Mouse (Mus musculus): ENCODE results near the gene D430041D05Rik.
"Not testable (repeated sequence)": the region's sequence is repeated elsewhere in the genome, so short reads cannot be mapped to it uniquely, and the experiment has no call there.

The D430041D05Rik gene

DNA sequence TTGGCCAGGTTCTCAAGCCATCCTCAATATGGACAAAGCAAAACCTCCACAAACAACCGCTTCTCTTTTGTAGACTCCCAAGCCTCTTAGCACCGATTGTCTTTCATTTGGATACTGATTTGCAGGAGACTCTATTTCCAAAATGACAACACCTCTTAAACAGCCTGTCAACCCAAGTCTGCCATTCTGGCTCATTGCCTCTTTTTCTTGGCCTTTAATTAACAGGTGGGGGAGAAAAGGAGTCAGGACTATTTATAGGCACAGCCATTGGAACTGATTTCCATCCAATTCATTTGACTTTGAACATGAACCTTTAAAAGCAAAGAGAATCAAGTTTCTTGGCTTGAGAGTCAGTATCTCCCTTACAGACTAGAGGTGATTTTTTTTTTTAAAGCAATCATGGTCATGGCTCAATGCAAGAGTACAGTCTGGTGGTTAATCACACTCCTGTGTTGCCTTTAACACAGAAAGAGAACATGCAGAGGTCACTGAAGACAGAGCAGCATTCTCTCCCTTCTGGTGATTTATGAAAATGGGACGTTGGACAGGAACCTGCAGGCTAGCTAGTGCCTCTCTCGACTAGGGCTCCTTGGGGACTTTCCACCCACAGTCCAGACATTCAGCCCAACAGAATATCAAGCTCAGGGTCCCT, 262.8 kb downstream of the D430041D05Rik start:
- no peak for DNase-seq

DNA sequence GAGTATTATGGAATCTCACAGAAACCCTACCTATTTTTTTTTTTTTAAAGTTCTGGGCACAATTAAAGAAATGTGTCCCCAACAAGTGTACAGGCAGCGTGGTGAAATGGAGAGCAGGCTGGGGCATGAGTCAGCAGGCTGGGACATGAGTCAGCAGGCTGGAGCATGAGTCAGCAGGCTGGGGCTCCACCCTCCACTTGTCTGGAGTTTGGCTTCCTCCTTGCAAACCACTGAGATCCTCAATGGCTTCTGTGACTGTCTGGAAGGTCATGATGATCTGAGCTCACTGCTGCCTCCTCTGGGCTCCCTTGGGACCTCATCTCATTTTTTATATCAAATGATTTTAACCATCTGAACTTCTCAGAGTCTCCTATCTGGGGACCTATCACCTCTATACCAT, 264.8 kb downstream of the D430041D05Rik start:
- DNase-seq: peak; percentile 33

DNA sequence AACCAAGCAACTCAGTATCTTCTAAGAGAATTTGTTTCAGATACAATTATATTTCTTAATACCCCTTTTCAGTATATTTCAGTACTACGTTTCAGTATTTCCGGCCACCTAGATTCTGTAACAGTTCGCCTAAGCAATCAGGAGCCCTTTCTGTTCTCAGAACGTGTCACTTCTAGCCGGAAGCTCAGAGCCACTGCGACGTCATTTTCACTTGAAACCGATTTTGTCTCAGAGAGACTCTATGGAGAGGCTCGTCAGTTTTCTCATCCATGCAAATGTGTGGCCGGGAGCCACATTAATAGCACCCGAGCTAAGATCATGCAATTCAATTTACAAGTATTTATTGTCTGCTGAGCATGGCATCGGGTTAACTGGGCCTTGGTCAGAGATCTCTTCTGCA, 266.8 kb downstream of the D430041D05Rik start:
- no peak for DNase-seq

DNA sequence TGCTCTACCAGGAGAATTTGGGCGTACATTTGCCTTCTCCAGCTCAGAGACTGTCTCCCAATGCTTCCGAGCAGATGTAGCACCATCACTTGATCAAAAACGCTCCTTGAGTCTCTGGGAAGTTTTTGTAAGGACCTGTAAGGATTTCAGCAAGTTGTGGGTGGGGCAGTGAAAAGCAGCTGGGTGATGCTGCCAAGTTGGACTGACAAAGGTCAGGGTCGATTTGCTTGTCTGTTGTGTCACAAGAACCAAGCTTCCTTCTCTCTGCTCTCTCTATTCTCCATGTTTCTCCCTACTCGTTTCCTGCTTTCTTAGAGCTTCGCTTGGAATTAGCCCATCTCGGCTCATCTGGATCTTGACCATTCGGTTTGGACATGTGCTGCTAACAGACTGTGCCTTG, 268.7 kb downstream of the D430041D05Rik start:
- no peak for DNase-seq

DNA sequence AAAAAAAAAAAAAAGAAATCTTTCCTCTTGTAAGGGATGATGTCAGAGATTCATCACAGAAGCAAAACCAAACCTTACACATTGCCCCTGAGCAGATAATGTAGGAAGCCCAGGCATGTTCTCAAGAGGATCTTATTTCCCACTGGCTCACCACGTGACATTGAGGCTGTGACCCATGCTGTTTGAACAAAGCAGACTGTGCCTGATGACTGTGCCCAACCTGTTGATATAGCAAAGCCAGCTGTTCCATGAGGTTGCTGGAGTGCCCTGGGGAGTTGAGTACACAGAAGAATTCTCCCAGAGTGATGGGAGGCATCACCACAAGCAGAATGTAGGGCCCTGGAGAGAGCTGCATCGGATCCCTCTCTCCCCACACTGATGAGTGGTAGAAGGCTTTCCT, 274.9 kb downstream of the D430041D05Rik start:
- DNase-seq: no peak

DNA sequence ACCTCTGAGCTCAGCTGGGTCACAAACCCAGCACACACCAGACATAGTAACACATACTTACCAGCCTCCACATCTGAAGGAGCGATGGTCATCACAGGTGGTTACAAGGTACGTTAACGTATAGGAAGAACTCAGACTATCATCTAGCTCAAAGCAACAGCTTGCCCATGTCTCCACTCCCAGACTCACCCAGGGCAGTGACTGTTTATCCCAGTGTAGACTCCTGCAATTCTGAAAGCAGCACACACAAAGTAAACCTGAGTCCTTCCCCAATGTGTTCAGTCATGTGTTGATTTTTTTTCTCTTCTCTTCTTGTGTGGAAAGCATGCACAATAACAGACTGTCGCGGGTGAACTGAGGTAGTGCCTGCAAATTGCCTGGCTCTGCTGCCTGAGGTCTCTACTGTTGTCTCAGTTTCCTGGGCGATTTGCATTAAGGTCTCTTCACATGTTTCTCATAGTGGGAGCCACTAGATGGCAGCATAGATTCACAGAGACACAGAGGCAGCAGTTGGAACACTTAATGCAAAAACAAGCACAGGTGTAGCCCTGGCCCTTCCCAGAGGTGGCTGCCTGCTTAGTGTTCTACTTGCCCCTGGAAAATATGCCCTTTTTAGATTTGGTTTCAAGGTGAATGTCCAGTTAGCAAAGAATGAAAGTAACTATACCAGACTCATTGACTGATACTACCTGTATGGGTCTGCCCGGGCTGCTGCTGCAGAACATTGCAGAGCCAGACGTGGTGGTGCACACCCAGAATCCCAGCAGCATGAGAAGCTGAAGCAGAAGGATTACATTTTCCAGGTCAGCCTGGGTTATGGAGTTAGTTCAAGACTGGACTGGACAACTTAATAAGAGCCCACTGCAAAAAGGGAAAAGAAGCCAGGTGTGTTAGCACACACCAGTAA, 276.4 kb downstream of the D430041D05Rik start:
- DNase-seq: peak; percentile 46

DNA sequence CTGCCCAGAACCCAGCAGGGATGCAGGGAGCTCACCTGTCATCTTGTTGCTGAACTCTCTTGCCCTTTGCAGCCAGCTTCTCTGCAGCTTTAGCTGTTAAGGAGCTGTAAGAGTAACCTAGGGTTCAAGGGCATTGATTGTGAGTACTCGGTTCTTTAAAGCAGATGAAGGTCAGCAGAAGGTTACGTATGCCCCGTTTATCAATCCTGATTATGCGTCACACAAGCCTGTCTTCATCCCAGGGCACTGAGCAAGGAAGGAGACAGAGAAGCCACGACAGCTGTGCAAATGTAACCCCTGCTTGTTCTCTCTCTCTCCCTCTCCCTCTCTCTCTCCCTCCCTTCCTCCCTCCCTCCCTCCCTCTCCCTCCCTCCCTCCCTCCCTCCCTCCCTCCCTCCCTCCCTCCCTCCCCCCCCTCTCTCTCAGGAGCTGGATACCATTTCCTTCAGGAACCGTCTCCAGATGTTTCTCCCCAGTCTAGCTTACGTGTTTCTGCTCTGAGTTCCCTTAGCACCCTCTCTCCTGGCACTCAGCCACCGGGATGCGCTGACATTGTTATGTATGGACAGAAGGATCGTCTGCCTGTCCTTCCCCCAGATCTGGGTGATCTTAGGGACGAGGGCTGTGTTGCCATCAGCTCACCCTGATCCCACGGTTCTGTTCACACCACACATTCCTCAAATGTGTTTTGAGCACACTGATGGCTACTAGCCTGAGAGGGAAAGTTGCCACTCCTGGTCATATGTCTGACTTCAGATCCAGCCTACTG, 277.6 kb downstream of the D430041D05Rik start:
- DNase-seq: no peak

DNA sequence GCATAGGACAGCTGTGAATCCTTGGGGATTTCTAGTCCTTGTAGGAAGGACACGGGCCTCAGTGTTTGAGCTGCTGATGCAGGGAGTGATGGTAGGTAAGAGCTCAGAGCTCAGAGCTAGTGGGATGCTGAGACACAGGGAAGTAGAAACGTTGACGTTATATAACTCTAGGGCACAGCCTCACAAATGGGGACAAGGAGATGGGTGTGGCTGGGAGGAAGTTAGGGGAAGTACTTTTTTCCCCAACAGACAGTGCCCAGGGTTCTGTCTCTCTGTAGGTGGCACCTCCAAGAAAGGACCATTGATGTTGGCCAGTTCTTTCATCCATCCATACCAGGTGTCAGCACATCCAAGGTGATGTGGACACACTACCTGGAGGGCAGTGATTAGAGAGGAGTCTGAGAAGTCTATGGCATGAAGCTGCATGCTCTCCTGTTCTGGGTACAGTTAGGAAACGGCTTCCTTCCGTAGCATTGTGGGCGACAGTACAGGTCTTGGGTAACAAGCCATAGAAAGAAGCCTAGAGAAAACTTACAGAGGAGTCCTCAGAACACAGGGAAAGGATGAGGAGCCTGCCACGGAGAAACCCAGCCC, 278.4 kb downstream of the D430041D05Rik start:
- DNase-seq: no peak

DNA sequence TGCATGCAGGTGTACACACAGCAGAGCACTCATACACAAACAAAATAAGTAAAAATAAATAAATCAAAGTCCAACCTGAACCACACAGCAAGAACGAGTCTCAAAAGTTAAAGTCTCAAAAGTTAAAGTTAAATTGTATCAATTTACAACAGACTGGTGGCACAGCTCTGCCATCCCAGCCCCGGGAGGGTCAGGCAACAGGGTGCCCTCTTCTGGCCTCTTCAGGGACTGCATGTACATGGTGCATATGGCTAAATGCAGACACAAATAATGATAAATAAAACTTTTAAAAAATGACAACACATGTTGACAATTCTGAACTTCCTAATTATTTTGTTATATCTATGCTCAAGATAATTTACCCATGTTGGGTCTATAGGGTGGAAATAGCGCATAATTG, 279.8 kb downstream of the D430041D05Rik start:
- no peak for DNase-seq

DNA sequence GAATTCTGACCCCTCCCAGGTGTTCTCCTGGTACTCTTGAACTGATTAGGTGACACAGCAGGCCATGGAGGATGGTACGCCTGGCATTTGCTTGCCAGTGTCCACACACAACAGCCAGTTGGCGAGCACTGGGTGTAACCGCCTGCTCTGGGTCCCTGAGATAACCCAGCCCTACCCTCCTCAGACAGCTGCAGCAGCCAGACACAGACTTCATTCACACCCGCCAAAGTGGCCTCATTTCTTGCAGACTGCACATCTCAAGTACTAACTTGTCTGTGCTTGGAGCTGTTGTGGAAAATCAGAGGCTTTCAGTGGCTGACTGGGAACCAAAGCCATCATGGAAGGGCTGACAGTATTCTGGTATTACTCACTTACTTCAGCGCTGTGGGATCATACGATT, 280.6 kb downstream of the D430041D05Rik start:
- no peak for DNase-seq

DNA sequence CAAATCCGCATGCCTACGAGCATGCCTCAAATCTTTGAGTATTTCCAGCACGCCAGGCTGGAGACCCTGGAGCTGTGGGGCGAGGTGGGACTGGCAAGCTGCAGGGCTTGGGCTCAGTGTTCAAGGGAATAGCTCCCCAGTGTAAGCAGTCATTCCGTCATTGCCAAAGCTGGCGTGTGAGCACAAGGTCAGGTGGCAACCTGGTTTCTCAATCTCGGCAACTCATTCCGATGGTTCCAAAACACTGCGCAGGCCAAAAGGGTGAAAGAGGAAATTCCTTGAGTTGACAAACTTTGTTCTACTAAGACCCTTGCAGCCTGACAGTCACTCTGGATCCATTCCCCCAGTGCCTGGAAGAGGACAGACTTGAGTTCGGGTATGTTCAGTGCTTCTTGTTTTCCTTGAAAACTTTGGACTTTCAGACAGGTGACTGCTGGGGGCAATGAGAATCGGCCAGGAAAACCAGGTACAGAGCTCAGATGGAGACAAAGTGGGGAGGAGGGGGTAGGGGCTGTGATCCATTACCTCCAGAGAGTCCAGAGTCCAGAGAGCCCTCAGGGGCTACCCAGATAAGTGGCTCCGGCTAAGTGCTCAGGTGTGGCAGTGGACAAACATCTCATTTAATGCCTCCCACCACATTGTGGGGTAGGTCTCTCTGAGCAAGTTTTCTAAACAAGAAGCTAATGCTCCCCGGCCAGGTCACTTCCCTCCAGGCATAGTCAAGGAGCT, 281.8 kb downstream of the D430041D05Rik start:
- no peak for DNase-seq

DNA sequence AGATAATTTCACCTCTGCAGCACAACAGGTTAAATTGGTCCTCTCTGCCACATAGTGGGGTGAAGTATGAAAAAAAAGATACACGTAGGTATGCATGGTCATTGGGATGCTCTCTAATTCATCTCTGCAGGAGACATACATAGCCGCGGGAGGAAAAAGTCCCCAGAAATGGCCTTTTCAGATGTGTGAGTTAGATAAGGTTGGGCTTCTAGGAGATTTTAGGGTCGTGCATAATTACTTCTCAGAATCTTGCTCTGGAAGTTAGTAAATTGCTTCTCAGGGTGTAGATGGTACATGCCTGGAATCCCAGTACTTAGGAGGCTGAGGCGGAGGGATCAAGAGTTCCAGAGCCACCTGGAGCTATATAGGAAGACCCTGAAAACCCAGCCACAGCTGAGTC, 286.7 kb downstream of the D430041D05Rik start:
- no peak for DNase-seq

DNA sequence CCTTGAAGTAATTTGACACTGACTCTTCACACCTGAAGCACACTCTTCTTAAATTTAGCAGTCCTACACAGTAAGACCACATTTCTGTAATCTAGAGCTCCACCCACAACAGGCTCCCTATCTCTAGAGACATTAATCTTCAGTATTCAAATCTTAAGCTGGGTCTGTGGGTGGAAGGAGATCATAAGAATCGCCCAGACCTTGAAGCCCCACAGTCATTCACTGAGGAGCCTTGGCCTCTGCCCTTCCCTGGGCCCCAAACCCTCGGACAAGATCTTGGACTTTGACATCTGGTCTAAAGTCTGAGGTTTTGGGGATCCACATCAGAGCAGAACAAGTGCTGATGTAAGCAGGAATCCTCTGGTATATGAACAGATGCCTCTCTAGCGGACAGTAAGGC, 287.3 kb downstream of the D430041D05Rik start:
- DNase-seq: no peak

DNA sequence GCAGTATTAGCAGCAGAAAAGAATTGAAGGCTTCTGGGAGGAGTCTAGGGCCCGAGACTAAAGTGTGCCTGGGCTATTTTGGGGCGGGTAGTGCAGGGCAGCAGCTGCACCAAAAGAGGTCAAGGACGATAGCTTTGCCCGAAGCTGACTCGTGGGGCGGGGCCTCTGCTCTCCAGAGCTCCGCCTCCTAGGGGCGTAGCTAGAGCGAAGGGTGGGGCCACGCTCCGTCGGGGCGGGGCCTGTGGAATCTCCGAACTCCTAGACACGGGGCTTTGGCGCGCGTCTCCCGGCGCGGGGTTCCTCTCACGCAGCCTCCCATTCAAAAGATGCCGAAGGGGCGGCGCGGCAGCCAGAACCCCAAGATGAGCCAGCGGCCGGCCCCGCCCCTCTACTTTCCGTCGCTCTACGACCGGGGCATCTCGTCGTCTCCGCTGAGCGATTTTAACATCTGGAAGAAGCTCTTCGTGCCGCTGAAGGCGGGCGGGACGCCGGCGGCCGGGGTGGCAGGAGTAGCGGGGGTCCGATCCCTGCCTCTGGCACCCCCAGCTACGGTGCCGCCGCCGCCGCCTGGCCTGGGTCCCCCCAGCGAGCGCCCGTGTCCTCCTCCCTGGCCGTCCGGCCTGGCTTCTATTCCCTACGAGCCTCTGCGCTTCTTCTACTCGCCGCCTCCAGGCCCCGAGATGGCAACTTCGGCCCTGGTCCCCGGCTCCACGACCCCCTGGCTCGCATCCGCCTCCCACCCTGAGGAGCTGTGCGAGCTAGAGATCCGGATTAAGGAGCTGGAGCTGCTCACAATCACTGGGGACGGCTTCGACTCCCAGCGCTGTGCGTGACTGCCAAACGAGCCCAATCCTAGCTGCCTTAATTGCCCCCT, 288.1 kb downstream of the D430041D05Rik start, which contains the start of gene A930018P22Rik:
A930018P22Rik (plus strand) TSS at position 265 of the 874 bp plus-strand sequence.
- peak; percentile 84 for DNase-seq

DNA sequence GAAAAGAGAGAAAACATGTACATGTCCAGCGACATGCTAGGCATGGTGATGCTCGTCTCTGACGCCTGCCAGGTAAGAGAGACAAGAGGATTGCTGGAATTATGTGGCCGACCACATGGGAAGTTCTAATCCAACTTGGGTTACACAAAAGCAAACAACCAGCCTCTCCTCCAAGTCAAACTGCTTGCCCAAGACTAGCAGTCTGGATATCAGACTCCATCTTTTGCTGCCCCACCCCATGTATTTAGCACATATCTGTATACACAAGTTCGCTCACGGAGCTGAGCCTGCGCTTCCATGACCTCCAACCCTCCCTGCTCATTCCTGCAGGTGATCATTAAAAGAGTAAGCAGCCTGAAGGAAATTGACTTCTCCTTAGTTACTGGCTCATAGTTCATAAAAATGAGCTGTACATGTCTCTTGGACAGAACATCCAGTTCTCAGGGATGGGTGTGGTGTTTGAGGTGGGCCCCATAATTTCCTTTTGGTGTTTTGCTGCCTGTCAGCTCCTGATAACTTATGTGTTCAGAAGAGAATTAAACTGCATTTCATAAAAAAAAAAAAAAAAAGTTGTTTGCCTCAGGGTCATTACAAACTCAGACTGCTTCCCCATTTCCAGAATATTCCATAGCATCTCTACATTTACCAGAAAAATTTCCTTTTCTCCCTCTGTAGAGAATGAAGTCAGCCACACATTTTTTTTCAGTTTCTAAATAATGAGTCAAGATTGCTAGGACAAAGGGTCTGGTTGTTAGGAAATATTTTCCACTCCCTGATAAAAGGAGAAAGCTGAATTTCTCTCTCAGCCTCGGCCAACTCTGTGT, 288.9 kb downstream of the D430041D05Rik start:
- DNase-seq: no peak

DNA sequence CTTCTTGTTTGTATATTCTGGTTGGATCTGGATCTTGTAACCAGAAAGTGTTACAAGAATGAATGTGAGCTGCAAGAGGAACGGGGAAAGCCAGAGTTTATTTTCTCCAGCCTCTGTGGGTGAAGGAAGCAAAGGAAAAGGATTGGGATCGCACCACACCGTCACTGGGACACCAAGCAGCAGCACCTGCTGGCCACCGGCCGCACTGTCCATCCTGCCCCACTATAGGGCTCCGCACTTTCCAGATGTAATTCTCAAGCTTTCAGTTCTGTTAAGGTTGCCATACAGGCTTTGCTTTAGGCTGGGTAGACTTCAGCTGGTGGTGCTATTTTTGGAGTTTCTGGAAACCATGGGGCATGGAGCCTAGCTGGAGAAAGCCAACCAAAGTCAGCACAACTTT, 290.5 kb downstream of the D430041D05Rik start:
- no peak for DNase-seq

DNA sequence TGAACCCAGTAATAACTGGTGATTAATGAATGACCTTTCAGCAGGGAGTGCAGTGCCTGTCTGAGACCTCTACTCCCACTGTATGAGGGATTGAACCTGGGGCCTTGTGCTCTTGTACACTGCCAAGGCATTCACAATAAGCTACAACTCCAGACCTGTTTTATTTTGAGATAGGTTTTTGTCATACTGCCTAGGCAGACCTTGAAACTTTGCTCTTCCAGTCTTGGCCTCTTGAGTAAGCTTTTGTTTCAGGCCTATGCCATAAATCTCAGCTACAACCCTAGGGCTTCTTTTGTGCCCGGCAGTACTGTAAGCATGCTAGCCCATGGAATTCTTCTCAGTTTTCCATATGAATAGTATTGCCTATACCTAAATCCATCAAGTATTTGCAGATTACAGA, 291.7 kb downstream of the D430041D05Rik start:
- DNase-seq: no peak

DNA sequence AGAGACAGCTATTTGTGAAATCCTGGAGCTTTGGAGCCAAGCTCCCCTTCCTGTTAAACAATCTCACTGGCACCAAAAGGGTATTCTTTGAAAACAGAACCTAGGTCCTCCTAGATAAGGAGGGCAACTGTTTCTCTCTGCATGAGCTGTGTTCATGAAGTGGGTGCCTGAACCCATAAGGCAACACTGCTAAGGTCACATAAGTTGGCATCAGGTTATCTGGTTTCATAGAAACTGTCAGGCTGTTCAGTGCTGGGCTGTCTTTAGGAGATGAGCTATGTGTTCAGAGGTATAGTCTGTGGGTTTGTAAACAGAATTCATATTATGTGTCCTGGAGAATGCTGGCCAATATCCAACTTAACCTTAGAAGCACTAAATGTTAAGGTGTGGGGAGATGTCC, 293.6 kb downstream of the D430041D05Rik start:
- not testable (repeated sequence) for DNase-seq

DNA sequence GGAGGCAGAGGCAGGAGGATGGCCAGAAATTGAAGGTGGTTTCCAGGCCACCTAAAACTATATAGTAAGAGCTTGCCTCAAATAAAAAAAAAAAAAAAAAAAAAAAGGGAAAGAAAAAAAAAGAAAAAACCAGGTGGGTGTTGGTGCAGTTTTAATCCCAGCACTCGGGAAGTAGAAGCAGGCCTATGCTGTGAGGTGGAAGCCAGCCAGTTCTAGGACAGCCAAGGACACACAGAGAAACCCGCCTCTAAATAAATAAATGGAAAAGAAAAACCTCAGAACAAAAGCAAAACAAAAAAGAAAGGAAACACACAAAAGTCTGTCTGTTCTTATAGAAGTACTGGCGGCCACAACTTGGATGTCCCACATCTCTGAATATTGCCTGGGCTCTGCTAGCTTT, 295.9 kb downstream of the D430041D05Rik start:
- no peak for DNase-seq

DNA sequence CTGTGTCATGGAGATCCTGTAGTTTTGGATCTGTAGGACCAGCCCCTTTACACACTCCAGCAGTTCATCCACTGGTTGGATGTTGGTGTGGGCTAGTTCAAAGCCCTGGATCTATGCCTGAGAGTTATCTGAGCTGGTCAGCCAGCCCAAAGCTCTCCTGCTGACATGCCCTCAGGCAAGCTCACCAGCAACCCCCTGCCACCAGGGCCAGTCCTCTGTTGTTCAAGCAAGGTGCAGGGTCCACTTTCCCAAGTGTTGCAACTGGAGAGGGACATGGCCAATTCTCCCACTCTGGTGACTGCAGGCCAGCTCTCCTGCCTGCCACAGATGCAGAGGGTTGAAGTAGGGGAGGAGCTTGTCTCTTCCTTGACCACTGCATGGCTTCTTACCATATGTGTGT, 297.2 kb downstream of the D430041D05Rik start:
- DNase-seq: not testable (repeated sequence)

Measured in right cerebral cortex, postnatal 25 days (tissue).